Mouse (Mus musculus) lung, embryonic 14.5 days (tissue): ENCODE measurements at regions not wholly inside any gene's neighbourhood (a gene's known extent, or its start where the extent isn't known, plus 50 kb on each side); places are given as distances from the start of the nearest gene placed in this dataset.

Experiments
- ATAC-seq: fragments of 200-750 bp; cut with Nextera tagmentation; 2 replicates; pipeline ENCODE4 v1.8.0; 2017; ENCODE audit warnings: mild to moderate bottlenecking, moderate TSS enrichment, moderate library complexity; ENCODE audit not compliant: insufficient read depth
- DNase-seq: peaks from one replicate; pipeline ENCODE4 v3.0.0-alpha.2; 2015
- H3K27ac ChIP-seq: fragments of 300-500 bp; sonication (generic); 2 replicates; pipeline ENCODE4 v1.5.1; 2014; ENCODE audit warnings: low read depth, mild to moderate bottlenecking, moderate library complexity
- H3K27me3 ChIP-seq: fragments of 300-500 bp; sonication (generic); 2 replicates; pipeline ENCODE4 v1.6.1; 2014; ENCODE audit warnings: low read length, control low read depth; ENCODE audit not compliant: insufficient read depth
- H3K36me3 ChIP-seq: fragments of 300-500 bp; sonication (generic); 2 replicates; pipeline ENCODE4 v1.6.1; 2014; ENCODE audit warnings: control low read depth; ENCODE audit not compliant: insufficient read depth
- H3K4me1 ChIP-seq: fragments of 300-500 bp; sonication (generic); 2 replicates; pipeline ENCODE4 v1.6.1; 2014; ENCODE audit warnings: antibody characterized with exemption, control low read depth; ENCODE audit not compliant: insufficient read depth
- H3K4me2 ChIP-seq: fragments of 300-500 bp; sonication (generic); 2 replicates; pipeline ENCODE4 v1.6.1; 2014; ENCODE audit warnings: mild to moderate bottlenecking
- H3K4me3 ChIP-seq: fragments of 300-500 bp; sonication (generic); 2 replicates; pipeline ENCODE4 v1.5.1; 2014; ENCODE audit warnings: low read depth, low read length
- H3K9ac ChIP-seq: fragments of 300-500 bp; sonication (generic); 2 replicates; pipeline ENCODE4 v1.6.1; 2014
- H3K9me3 ChIP-seq: fragments of 300-500 bp; sonication (generic); 2 replicates; pipeline ENCODE4 v1.6.1; 2016; ENCODE audit warnings: low read depth, low read length, control low read depth
- CTCF ChIP-seq: IDR thresholded peaks from 2 replicates; pipeline ENCODE4 v1.5.1; 2016; ENCODE audit warnings: antibody characterized with exemption, low read depth
- WGBS: fragments of 180-500 bp; shearing (Covaris S2); extraction: QIAGEN DNeasy Blood & Tissue Kit; methylation state at CpG from one replicate; pipeline ENCODE4 v1.1.7; 2014; 5-methylcytosine and 5-hydroxymethylcytosine counted together

DNA sequence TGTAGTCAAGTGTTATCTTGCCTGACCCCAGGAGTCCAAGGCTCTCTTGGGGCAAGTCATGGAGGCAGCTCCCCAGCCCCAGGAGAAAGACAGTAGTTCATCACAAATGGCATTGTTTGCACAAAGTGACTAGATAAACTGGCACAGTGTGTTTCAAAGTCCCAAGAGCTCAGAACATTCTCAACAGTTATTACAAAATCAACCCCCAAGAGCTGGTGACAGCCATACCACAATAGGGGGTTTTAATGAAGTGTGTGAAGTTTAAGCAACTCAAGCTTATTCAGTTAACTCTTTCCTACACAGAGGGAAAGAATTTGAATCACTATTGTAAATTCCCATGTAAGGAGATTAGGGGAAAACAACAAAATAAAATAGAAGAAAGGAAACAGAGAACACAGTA is 109.7 kb upstream of the Tprg start:
- no peak for TF ChIP-seq CTCF
- no peaks in the 10 kb centered on the region for H3K4me1 ChIP-seq
- no peak overlapping the region for H3K4me3 ChIP-seq

DNA sequence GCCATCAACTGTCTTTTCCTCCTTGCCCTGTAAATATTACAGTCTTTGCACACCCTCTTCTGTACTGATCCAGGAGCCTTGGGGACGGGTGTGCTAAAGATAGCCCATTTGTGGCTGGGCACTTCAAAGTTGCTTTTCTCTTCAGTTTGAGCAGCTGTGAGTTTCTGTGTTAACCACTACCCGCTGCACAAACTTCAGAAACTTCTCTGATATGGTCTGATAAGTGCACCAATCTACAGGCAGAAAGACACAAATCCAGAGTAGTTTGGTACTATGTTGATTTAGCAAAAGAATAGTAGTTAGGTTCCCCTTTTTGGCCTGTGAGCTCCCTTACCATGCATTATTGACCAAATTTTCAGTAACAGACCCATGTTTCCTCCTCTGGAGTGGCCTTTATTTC is 108.6 kb upstream of the Tprg start:
- no peak overlapping the region for H3K4me2 ChIP-seq
- 51% methylated on average over 2 of the region's 2 CpGs for WGBS
- H3K27me3 ChIP-seq, result no peaks in the 10 kb centered on the region
- H3K36me3 ChIP-seq, result no peaks in the 10 kb centered on the region
- no peak overlapping the region for H3K9ac ChIP-seq
- no peak overlapping the region for H3K27ac ChIP-seq
- TF ChIP-seq CTCF, result no peak
- ATAC-seq (no peak), DNase-seq (no peak)
- H3K9me3 ChIP-seq, result no peaks in the 10 kb centered on the region
- no peak overlapping the region for H3K4me3 ChIP-seq
- no peaks in the 10 kb centered on the region for H3K4me1 ChIP-seq

More for the DNA sequence above, 109.7 kb upstream of the Tprg start:
- DNase-seq (peak; percentile 15), ATAC-seq (no peak)
- no peaks in the 10 kb centered on the region for H3K9me3 ChIP-seq
- H3K36me3 ChIP-seq, result no peaks in the 10 kb centered on the region
- H3K27me3 ChIP-seq, result no peaks in the 10 kb centered on the region
- no peak overlapping the region for H3K9ac ChIP-seq
- no peak overlapping the region for H3K27ac ChIP-seq
- no peak overlapping the region for H3K4me2 ChIP-seq

GRCm38 (mm10) chr16:25181939-25182338 is 104.7 kb upstream of the Tprg start:
- Histone ChIP-seq H3K9me3 (no peaks in the 10 kb centered on the region), H3K9ac (no peak overlapping the region), H3K36me3 (no peaks in the 10 kb centered on the region), H3K4me3 (no peak overlapping the region), H3K27me3 (no peaks in the 10 kb centered on the region), H3K4me2 (no peak overlapping the region), H3K4me1 (no peaks in the 10 kb centered on the region), H3K27ac (no peak overlapping the region)
- no peak for DNase-seq
- 88% methylated on average over 6 of the region's 6 CpGs for WGBS
- no peak for ATAC-seq
- no peak for TF ChIP-seq CTCF

DNA sequence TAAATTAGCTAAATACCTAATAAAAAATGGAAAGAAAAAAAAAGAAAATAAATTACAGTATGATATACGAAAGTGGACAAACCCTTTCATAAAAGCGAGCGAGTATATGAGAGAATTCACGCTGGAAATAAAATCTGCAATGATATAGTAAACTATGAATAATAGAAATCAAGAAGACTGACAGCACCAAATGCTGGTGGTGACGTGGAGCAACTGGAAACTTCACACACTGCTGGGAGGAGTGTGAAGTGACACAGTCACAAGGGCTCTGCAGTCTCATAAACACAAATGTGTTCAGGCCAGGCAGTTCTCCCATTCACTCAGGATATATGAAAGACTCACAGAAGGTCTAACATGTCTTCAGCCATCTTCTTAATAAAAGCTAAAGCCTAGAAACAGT is 89.5 kb upstream of the Tprg start:
- no peak for ATAC-seq

DNA sequence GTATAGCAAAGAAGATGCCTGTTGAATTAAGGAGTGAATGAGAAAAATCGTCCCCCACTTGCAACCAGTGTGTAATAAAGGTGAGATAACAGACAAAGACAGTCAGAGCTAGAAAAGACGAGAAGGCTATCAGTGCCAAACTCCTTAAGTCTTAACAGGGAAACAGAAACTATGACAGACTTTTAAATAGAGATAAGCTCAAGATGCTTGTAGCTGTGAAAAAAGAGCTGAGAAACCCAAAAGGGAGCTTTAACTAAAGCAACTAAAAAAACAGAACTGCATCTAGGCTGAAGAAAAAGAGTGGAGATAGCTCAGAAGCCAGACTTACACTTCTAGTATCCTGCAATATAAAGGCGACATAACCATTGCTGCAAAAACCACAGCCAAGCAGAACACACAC is 87.8 kb upstream of the Tprg start:
- no peak for TF ChIP-seq CTCF
- no peak overlapping the region for H3K4me3 ChIP-seq
- H3K27ac ChIP-seq, result no peak overlapping the region
- 55% methylated on average over 3 of the region's 3 CpGs for WGBS
- no peaks in the 10 kb centered on the region for H3K9me3 ChIP-seq
- H3K27me3 ChIP-seq, result no peaks in the 10 kb centered on the region
- ATAC-seq (no peak), DNase-seq (no peak)
- H3K4me2 ChIP-seq, result no peak overlapping the region
- H3K4me1 ChIP-seq, result no peaks in the 10 kb centered on the region
- no peaks in the 10 kb centered on the region for H3K36me3 ChIP-seq
- H3K9ac ChIP-seq, result no peak overlapping the region

More for the DNA sequence above, 89.5 kb upstream of the Tprg start:
- no peak for DNase-seq
- H3K4me3 ChIP-seq, result no peak overlapping the region
- no peak overlapping the region for H3K9ac ChIP-seq
- WGBS, result 87% methylated on average over 5 of the region's 5 CpGs
- H3K4me2 ChIP-seq, result no peak overlapping the region
- no peak for TF ChIP-seq CTCF
- no peaks in the 10 kb centered on the region for H3K36me3 ChIP-seq
- H3K27me3 ChIP-seq, result no peaks in the 10 kb centered on the region
- H3K4me1 ChIP-seq, result no peaks in the 10 kb centered on the region
- H3K9me3 ChIP-seq, result no peaks in the 10 kb centered on the region
- no peak overlapping the region for H3K27ac ChIP-seq

DNA sequence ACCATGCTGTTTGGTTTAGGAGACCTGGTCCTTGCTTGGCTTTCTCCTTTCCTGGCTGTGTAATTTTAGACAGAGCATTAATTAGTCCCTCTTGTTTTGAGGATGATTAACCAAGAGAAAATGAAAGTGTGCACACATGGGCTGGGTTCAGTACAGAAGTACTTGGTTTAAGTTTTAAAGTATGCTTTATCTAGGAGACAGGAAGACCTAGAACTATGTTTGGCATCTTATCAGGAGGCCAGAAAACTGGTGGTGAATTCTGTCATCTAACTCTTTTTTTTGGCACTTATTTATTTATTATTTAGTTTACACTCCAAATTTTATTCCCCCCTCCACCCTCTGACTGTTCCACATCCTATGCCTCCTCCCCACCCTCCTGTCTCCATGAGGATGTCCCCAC is 86.6 kb upstream of the Tprg start:
- no peak overlapping the region for H3K4me3 ChIP-seq
- DNase-seq (no peak), ATAC-seq (no peak)
- H3K9ac ChIP-seq, result no peak overlapping the region
- TF ChIP-seq CTCF, result no peak
- no peak overlapping the region for H3K4me2 ChIP-seq
- no peak overlapping the region for H3K27ac ChIP-seq
- no peaks in the 10 kb centered on the region for H3K36me3 ChIP-seq
- no peaks in the 10 kb centered on the region for H3K9me3 ChIP-seq
- H3K27me3 ChIP-seq, result no peaks in the 10 kb centered on the region
- no peaks in the 10 kb centered on the region for H3K4me1 ChIP-seq

- no peak overlapping the region for H3K27ac ChIP-seq
- no peak for TF ChIP-seq CTCF
These were observed 85.4 kb upstream of the Tprg start for GRCm38 (mm10) chr16:25201094-25201770.

DNA sequence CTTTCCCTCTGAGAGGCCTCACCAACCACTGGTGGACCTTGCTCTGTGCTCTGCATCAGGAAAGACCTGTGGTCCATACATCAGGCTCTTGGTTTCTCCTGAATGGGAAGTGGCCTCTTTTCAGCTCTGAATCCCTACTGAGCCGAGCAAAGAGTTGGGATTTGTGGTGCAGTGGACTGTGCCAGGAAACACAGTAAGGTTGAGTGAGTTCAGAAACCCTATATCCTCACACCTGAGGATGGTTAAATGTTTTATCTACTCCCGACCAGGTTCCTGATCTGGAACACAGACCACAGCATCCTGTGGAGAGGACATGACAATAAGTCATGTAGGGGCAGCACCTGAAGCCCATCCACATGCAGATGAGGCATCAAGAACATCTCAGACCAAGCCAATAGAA is 73.4 kb upstream of the Tprg start:
- WGBS, result 61% methylated on average over 2 of the region's 2 CpGs
- no peaks in the 10 kb centered on the region for H3K9me3 ChIP-seq
- no peak overlapping the region for H3K4me2 ChIP-seq
- no peak for DNase-seq
- no peaks in the 10 kb centered on the region for H3K36me3 ChIP-seq
- H3K27ac ChIP-seq, result no peak overlapping the region
- H3K9ac ChIP-seq, result no peak overlapping the region
- TF ChIP-seq CTCF, result no peak
- no peaks in the 10 kb centered on the region for H3K27me3 ChIP-seq
- ATAC-seq, result no peak
- no peaks in the 10 kb centered on the region for H3K4me1 ChIP-seq
- H3K4me3 ChIP-seq, result no peak overlapping the region

More at GRCm38 (mm10) chr16:25201094-25201770, 85.4 kb upstream of the Tprg start:
- no peaks in the 10 kb centered on the region for H3K27me3 ChIP-seq
- H3K4me1 ChIP-seq, result no peaks in the 10 kb centered on the region
- DNase-seq, result no peak
- H3K9me3 ChIP-seq, result no peaks in the 10 kb centered on the region
- no peak overlapping the region for H3K4me2 ChIP-seq
- no peak for ATAC-seq
- no peak overlapping the region for H3K9ac ChIP-seq
- no peaks in the 10 kb centered on the region for H3K36me3 ChIP-seq
- 60% methylated on average over 7 of the region's 7 CpGs for WGBS
- H3K4me3 ChIP-seq, result no peak overlapping the region
